Mouse (Mus musculus) erythroblast, embryonic 14.5 days (primary cell): ENCODE data around the gene L3mbtl3.

Source experiments
- GATA1 ChIP-seq: IDR thresholded peaks from 2 replicates; pipeline ENCODE4 v1.6.1; 2012; ENCODE audit warnings: low read length, inconsistent platforms, mixed read lengths
- TAL1 ChIP-seq: IDR thresholded peaks from 3 replicates; pipeline ENCODE4 v1.6.1; 2012; ENCODE audit warnings: low read length, inconsistent platforms, mixed read lengths

- TF ChIP-seq GATA1 (no peak), TAL1 (no peak)
These were observed 420 bp downstream of the L3mbtl3 start for GRCm38 (mm10) chr10:26375351-26375751.
